Mouse (Mus musculus): ENCODE measurements around the gene Ifitm6. TPM values are rescaled to one million over a fixed set of nuclear protein-coding genes. Genes with fewer than 3 reads are reported as not detected.
A peak's percentile ranks its signal among the peaks of the same experiment; 100 is the strongest.

The Ifitm6 gene
- polyA plus RNA-seq, 1 experiment from 2014 or later, result 0.21 TPM

DNA sequence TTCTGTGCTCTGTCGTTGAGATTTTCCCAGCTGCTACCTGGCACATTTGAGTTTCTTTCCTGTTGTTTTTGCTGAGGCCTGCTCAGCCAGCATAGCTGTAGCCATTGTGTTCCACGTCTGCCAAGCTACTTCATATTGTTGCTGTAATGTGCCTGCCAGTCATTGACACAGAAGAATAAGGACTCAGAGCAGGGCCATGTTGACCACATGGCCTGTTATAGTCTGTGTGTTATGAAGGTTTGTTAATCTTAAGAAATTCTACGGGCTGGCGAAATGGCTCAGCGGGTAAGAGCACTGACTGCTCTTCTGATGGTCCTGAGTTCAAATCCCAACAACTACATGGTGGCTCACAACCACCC lies 9.0 kb upstream of the Ifitm6 start:
- TF ChIP-seq CTCF (IDR thresholded peaks at IDR 0.05), result no peak
- ATAC-seq (no peak), DNase-seq (ENCODE audit: low read depth, low spot score) (no peak)
- no peaks in the 10 kb centered on the region for H3K27me3 ChIP-seq
- POLR2A ChIA-PET, result interaction anchor here (0.6 kb wide), 1 partner anchor 32 kb away, joined by 7 read pairs; no protein-coding TSS in a partner anchor
- in situ Hi-C loops (cut with MboI; ENCODE audit: low pct_unique_long_range_greater_than_20kb), result no loop called here
- CTCF ChIA-PET, result interaction anchor here (1.1 to 1.8 kb wide), 3 partner anchors 10 to 22 kb away, joined by 3 to 5 read pairs (median 4); no protein-coding TSS in a partner anchor

DNA sequence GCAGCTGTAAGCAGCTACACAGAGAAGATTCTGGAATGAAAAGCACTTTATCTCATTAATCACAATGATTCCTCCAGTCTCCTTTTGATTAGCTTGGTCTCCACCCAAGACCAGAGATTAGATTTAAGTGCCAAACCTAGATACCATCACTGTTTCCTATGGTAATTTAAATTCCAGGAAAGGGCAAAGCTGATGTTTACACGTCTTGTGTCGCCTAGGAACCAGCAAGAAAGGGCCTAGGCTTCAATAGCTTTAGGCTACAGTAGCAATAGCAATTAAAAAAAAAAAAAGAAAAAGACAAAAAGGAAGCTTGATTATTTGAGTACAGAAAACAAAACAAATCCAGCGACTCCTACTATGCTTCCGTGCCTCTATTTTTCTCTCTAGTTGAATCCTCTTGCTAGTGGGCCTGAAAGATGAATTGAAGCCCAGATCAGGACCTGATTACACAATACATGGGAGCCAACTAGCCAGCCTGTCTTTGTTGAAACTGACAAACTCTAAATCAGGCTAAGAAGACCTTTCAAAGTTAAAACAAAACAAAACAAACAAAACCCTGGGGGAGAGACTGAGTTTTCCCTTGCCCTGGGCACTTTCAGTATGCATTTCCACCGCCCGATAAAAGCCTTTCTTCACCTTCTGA lies 8.5 kb upstream of the Ifitm6 start:
- H3K27me3 ChIP-seq, result no peaks in the 10 kb centered on the region
- in situ Hi-C loops (cut with MboI; ENCODE audit: low pct_unique_long_range_greater_than_20kb), result no loop called here
- TF ChIP-seq CTCF (IDR thresholded peaks at IDR 0.05), result no peak
- DNase-seq (ENCODE audit: low read depth, low spot score) (no peak), ATAC-seq (no peak)
- CTCF ChIA-PET, result interaction anchor here (0.9 to 1.5 kb wide), 3 partner anchors 9 to 67 kb away, joined by 3 to 4 read pairs (median 3); no protein-coding TSS in a partner anchor
- POLR2A ChIA-PET, result interaction anchor here (0.6 kb wide), 1 partner anchor 32 kb away, joined by 7 read pairs; no protein-coding TSS in a partner anchor

DNA sequence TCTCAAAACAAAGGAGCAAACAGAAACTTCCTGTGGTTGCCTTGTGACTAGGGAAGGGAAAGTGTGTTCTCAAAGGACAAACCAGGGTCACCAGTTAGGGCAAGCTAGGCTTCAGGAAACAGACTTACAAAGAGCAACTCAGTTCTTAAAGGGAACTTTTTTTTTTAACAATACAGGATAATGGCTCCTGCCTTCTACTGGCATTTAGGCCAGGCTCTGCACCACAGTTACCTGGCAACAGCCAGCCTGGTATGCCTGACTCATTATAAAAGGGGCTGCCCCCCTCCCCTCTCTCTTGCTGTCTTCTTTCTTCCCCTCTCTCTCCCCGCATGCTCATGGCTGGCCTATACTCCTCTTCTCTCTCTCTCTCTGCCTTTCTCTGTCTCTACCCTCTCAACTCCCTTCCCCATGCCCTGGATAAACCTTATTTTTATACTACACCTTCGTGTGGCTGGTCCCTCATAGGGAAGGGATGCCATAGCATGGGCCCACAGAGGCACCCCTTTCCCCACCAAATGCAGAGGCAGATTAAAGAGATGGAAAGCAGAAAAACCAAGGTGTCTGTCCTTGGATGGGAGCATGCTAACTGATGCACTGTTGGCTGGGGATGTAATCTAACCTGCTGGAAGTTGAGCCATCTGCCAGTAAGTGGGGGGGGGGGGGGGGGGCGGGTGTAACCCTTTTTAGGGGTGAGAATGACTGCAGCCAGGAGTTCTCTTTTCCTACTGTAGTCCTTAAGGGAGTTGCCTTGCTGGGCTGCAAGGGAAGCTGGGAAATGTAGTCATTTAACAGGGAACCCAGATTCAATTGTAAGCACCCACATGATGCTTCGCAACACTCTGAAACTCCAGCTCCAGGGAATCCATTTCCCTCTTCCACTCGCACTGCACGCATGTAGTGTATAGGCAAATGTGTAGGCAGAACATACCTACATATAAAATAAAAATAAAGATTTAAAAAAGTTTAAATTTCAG lies 7.4 kb upstream of the Ifitm6 start:
- CTCF ChIA-PET, result interaction anchor here (0.9 to 1.5 kb wide), 2 partner anchors 19 to 66 kb away, joined by 3 to 4 read pairs; no protein-coding TSS in a partner anchor
- POLR2A ChIA-PET, result no interaction called here
- H3K27me3 ChIP-seq, result no peaks in the 10 kb centered on the region
- no peak for TF ChIP-seq CTCF (IDR thresholded peaks at IDR 0.05)
- ATAC-seq (no peak), DNase-seq (ENCODE audit: low read depth, low spot score) (no peak)
- in situ Hi-C loops (cut with MboI; ENCODE audit: low pct_unique_long_range_greater_than_20kb), result no loop called here

DNA sequence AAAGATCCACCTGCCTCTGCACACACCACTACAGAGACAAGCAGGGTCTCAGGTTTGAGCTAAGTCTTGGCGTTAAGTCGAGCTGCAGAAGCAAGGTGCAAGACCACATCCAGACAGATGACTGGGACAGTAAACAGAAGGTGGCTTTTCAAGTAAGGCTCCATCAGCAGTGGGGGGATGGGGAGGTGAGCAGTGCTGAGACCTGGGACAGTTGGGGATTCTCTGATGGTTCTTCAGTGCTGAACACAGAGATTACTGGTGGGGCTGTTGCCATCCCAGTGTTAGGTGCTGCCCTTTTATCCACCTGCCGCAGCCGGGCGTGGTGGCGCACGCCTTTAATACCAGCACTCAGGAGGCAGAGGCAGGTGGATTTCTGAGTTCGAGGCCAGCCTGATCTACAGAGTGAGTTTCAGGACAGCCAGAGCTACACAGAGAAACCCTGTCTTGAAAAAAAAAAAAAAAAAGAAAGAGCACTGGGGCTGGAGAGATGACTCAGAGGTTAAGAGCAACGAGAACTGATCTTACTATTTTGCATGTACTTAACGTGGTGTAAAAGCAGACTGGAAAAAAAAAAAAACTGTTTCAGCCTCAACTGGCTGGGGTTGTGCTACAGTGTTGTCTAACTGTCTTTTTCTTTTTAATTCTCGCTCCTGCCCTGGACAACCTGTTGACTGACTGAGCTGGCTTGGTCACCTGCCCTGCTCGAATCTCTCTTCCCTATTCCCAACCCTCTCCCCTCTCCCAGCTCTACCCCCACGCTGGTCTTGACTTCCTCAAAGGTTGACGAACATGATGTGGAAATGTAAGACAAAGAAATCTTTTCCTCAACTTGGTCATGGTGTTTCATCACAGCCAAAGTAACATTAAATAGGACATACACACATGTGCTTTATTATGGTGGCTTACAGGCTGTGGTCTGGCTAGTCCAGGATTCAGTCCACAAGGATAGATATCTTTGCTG lies 4.0 kb upstream of the Ifitm6 start:
- in situ Hi-C loops (cut with MboI; ENCODE audit: low pct_unique_long_range_greater_than_20kb), result no loop called here
- CTCF ChIA-PET, result interaction anchor here (0.9 to 1.1 kb wide), 2 partner anchors 32 kb away, joined by 3 read pairs; no protein-coding TSS in a partner anchor
- H3K27me3 ChIP-seq, result no peaks in the 10 kb centered on the region
- POLR2A ChIA-PET, result no interaction called here
- DNase-seq (ENCODE audit: low read depth, low spot score) (no peak), ATAC-seq (no peak)
- no peak for TF ChIP-seq CTCF (IDR thresholded peaks at IDR 0.05)

DNA sequence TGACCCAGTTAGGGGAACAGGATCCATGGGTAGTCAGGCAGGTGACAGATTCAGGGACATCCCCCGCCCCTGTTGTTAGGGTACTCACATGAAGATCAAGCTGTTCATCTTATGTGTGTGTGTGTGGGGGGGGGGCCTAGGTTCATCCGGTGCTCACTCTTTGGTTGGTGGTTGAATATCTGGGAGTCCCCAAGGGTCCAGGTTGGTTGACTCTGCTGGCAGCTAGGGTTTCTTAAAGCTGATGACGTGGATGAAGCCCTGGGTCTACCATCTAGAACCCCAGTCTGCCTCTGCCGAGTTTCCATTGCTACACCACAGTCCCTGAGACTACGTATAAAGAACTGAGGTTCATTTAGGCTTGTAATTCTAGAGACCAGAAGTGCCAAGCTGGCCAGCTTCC lies 1.3 kb upstream of the Ifitm6 start:
- ATAC-seq, result no peak
- ChIA-PET POLR2A (no interaction called here), CTCF (no interaction called here)

DNA sequence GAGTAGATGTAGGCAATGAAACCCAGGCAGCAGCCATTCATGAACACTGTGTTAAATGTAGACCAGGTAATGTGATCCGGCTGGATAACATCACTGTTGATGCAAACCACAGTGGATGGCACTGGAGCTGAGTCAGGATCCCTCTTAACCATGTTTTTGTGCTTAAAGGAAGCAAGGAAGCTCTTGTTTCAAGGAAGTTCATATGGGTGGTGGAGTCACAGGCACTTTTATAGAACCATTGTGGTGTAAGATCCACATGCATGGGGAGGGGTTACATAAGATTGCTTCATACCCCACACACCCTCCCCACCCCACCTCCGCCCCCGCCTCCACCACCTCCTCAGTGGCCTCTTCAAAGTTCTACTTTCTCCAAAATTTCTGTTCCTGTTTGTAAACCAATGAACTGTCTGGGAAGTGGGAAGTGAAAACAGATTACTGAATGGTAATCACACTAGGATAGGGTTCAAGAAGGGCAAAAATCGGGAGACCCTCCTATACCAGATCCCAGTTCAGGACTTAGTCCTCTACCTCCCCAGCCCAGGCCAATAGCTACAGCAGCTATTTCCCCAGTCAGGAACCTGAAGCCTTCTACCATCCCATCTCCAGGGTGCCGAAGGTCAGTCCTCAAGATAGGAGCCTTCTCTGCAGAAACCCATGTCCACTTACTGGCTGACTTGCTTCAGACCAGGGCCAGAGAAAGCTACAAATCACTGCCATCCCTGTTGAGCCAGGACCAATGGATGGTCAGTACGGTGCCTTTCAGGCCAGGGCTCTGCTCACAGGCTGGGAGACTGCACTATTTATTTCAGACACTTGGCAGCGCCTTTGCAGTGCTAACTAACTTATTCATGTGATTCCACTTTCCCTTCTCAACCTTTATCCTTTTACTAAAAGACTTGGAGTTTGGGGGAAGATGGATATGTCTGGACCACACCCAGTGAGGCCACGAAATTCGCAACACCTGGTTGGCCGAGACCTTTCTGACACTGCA lies 722 bp downstream of the Ifitm6 start:
- CTCF ChIA-PET, result interaction anchor here (0.9 to 1.9 kb wide), 3 partner anchors 10 to 58 kb away, joined by 3 to 8 read pairs (median 5); no protein-coding TSS in a partner anchor
- no peak for TF ChIP-seq CTCF (IDR thresholded peaks at IDR 0.05)
- ATAC-seq (peak; percentile 35), DNase-seq (ENCODE audit: low read depth, low spot score) (no peak)
- in situ Hi-C loops (cut with MboI; ENCODE audit: low pct_unique_long_range_greater_than_20kb), result no loop called here
- POLR2A ChIA-PET, result interaction anchor here (0.6 kb wide), 1 partner anchor 8 kb away, joined by 3 read pairs; no protein-coding TSS in a partner anchor
- no peaks in the 10 kb centered on the region for H3K27me3 ChIP-seq

More for the DNA sequence above, 1.3 kb upstream of the Ifitm6 start:
- in situ Hi-C loops (cut with MboI; ENCODE audit: low pct_unique_long_range_greater_than_20kb), result no loop called here
- no peak for TF ChIP-seq CTCF (IDR thresholded peaks at IDR 0.05)
- no peak for DNase-seq (ENCODE audit: low read depth, low spot score)
- no peaks in the 10 kb centered on the region for H3K27me3 ChIP-seq

DNA sequence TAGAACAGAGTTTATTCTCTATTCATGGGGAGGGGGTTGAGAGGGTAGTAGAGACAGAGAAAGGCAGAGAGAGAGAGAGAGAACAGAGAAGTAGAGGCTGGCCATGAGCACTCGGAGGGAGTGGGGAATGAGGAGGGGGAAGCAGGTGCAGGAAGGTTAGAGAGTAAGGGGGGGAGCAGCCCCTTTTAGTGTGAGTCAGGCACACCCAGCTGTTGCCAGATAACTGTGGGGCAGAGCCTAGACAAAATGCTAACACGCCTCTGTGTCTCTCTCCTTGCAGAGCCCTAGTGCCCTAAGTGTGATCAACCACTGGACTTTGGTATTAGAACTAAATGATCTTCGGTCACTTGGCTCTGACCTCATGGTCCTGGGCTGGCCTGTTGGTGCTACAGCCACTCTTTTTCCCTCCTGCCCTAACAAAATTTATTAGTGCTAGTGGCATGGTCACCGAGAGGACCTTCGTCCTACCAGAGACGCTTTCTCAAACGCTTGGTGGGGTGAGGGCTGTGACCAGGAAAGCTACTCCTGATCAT lies 6.4 kb downstream of the Ifitm6 start:
- POLR2A ChIA-PET, result interaction anchor here (0.6 kb wide), 1 partner anchor 9 kb away, joined by 7 read pairs; no protein-coding TSS in a partner anchor
- TF ChIP-seq CTCF (IDR thresholded peaks at IDR 0.05), result no peak
- CTCF ChIA-PET, result no interaction called here
- ATAC-seq (no peak), DNase-seq (ENCODE audit: low read depth, low spot score) (no peak)
- H3K27me3 ChIP-seq, result no peaks in the 10 kb centered on the region
- in situ Hi-C loops (cut with MboI; ENCODE audit: low pct_unique_long_range_greater_than_20kb), result loop anchor here (5.0 kb wide), 2 partner anchors 36 to 54 kb away; partner anchors contain the start of genes Gm45717 and Ifitm2

DNA sequence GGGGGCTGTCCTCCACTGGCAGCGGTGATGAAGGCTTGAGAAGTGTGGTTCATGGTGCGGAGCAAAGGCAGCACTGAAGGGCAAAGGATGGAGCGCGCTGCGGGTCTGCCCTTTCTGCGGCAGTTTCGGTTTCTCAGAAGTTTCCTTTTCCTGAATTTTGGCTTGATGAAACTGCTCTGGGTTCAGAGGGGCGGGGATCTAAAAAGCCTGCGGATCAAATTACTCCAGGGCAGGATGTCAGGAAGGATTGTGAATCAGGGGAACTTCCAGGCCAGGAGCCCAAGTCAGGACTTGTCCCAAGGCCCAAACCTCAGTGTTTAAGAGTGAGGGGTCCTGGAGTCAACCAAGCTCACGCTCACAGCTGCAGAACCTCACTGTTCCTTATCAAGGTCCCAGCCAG lies 7.1 kb downstream of the Ifitm6 start, which contains the start of gene Ifitm3:
Gene Ifitm3 (minus strand): TSS at position 178 of the 400 bp plus-strand sequence.
- ATAC-seq, result no peak
- POLR2A ChIA-PET, result no interaction called here
- in situ Hi-C loops (cut with MboI; ENCODE audit: low pct_unique_long_range_greater_than_20kb), result loop anchor here (5.0 kb wide), 2 partner anchors 37 to 53 kb away; partner anchors contain the start of genes Gm45717 and Ifitm2
- H3K27me3 ChIP-seq, result no peaks in the 10 kb centered on the region
- DNase-seq (ENCODE audit: low read depth, low spot score), result no peak
- no peak for TF ChIP-seq CTCF (IDR thresholded peaks at IDR 0.05)
- CTCF ChIA-PET, result no interaction called here

All from Patski (cell line).